Mouse (Mus musculus) lung, embryonic 16.5 days (tissue): ENCODE measurements at regions not wholly inside any gene's neighbourhood (a gene's known extent, or its start where the extent isn't known, plus 50 kb on each side); places are given as distances from the start of the nearest gene placed in this dataset.

Source experiments
- ATAC-seq: fragments of 200-750 bp; cut with Nextera tagmentation; 2 replicates; pipeline ENCODE4 v1.8.0; 2017; ENCODE audit warnings: low read depth, mild to moderate bottlenecking, moderate library complexity
- H3K27ac ChIP-seq: fragments of 300-500 bp; sonication (generic); 2 replicates; pipeline ENCODE4 v1.5.1; 2014; ENCODE audit warnings: mild to moderate bottlenecking, control low read depth, low read length
- H3K27me3 ChIP-seq: fragments of 300-500 bp; sonication (generic); 2 replicates; pipeline ENCODE4 v1.6.1; 2014; ENCODE audit warnings: low read depth, low read length, mixed read lengths; ENCODE audit not compliant: control insufficient read depth, insufficient read depth
- H3K36me3 ChIP-seq: fragments of 300-500 bp; sonication (generic); 2 replicates; pipeline ENCODE4 v1.6.1; 2014; ENCODE audit warnings: low read length; ENCODE audit not compliant: control insufficient read depth, insufficient read depth
- H3K4me1 ChIP-seq: fragments of 300-500 bp; sonication (generic); replicated peaks from 2 replicates; pipeline ENCODE4 v1.6.1; 2014; ENCODE audit warnings: low read length, mixed read lengths; ENCODE audit not compliant: control insufficient read depth, insufficient read depth
- H3K4me2 ChIP-seq: fragments of 300-500 bp; sonication (generic); 2 replicates; pipeline ENCODE4 v1.6.1; 2014; ENCODE audit warnings: low read depth, low read length, control low read depth
- H3K4me3 ChIP-seq: fragments of 300-500 bp; sonication (generic); 2 replicates; pipeline ENCODE4 v1.5.1; 2014; ENCODE audit warnings: mild to moderate bottlenecking, low read length, control low read depth
- H3K9ac ChIP-seq: fragments of 300-500 bp; sonication (generic); 2 replicates; pipeline ENCODE4 v1.6.1; 2014; ENCODE audit warnings: low read length, control low read depth
- H3K9me3 ChIP-seq: fragments of 300-500 bp; sonication (generic); 2 replicates; pipeline ENCODE4 v1.6.1; 2016; ENCODE audit warnings: low read length; ENCODE audit not compliant: control insufficient read depth
- WGBS: fragments of 180-500 bp; shearing (Covaris S2); extraction: QIAGEN DNeasy Blood & Tissue Kit; methylation state at CpG from one replicate; pipeline ENCODE4 v1.1.7; 2014; 5-methylcytosine and 5-hydroxymethylcytosine counted together

- no peak overlapping the region for H3K4me3 ChIP-seq
- H3K4me2 ChIP-seq = no peak overlapping the region
- no peak for ATAC-seq
- H3K4me1 ChIP-seq = no peaks in the 10 kb centered on the region
- no peaks in the 10 kb centered on the region for H3K36me3 ChIP-seq
- no peaks in the 10 kb centered on the region for H3K9me3 ChIP-seq
- H3K27me3 ChIP-seq = no peaks in the 10 kb centered on the region
- no peak overlapping the region for H3K9ac ChIP-seq
- 88% methylated on average over 5 of the region's 5 CpGs for WGBS
- no peak overlapping the region for H3K27ac ChIP-seq
Measured at GRCm38 (mm10) chr14:58446776-58447354, 376.5 kb downstream of the Fgf9 start.

- Histone ChIP-seq H3K27ac (no peak overlapping the region), H3K9me3 (no peaks in the 10 kb centered on the region), H3K9ac (no peak overlapping the region), H3K4me2 (no peak overlapping the region), H3K4me3 (no peak overlapping the region), H3K27me3 (no peaks in the 10 kb centered on the region), H3K36me3 (no peaks in the 10 kb centered on the region), H3K4me1 (no peaks in the 10 kb centered on the region)
- no peak for ATAC-seq
- WGBS = 40% methylated on average over 4 of the region's 4 CpGs
Measured at GRCm38 (mm10) chr14:58444496-58444895, 374.1 kb downstream of the Fgf9 start.

- no peak for ATAC-seq
- H3K27ac ChIP-seq = no peak overlapping the region
- WGBS = 91% methylated on average over 3 of the region's 3 CpGs
Measured at GRCm38 (mm10) chr14:58442501-58442900, 372.2 kb downstream of the Fgf9 start.

DNA sequence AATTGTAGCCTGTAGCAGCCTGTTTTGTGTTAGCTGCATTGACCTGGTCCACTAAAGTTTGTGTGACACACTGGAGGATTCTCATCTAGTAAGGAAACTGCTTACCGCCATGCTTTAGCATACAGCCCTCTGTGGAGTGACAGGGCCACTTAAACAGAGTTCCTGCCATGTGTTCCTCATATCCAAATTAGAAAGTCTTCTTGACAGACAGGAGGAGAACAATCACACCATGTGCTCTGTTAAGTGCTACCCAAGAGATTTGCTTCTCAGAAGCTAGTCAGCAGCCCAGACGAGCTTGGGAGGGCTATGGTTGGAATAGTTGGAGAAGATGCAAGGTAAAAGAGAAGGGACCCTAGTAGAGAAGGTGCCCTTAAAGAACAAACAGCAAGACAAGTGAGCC is 369.6 kb downstream of the Fgf9 start:
- no peak for ATAC-seq
- WGBS = 73% methylated on average over 2 of the region's 2 CpGs

More at GRCm38 (mm10) chr14:58442501-58442900, 372.2 kb downstream of the Fgf9 start:
- H3K27me3 ChIP-seq = no peaks in the 10 kb centered on the region
- H3K4me3 ChIP-seq = no peak overlapping the region
- H3K9me3 ChIP-seq = no peaks in the 10 kb centered on the region
- H3K9ac ChIP-seq = no peak overlapping the region
- H3K4me1 ChIP-seq = no peaks in the 10 kb centered on the region
- H3K4me2 ChIP-seq = no peak overlapping the region
- no peaks in the 10 kb centered on the region for H3K36me3 ChIP-seq

GRCm38 (mm10) chr14:58436096-58436495 is 365.7 kb downstream of the Fgf9 start:
- H3K27me3 ChIP-seq = no peaks in the 10 kb centered on the region
- H3K4me1 ChIP-seq = no peaks in the 10 kb centered on the region
- H3K27ac ChIP-seq = no peak overlapping the region
- no peak overlapping the region for H3K4me2 ChIP-seq
- 53% methylated on average over 3 of the region's 3 CpGs for WGBS
- ATAC-seq = no peak
- no peaks in the 10 kb centered on the region for H3K9me3 ChIP-seq
- no peak overlapping the region for H3K9ac ChIP-seq
- no peaks in the 10 kb centered on the region for H3K36me3 ChIP-seq
- H3K4me3 ChIP-seq = no peak overlapping the region

More for the DNA sequence above, 369.6 kb downstream of the Fgf9 start:
- H3K4me2 ChIP-seq = no peak overlapping the region
- no peak overlapping the region for H3K27ac ChIP-seq
- no peaks in the 10 kb centered on the region for H3K4me1 ChIP-seq
- no peaks in the 10 kb centered on the region for H3K9me3 ChIP-seq
- H3K36me3 ChIP-seq = no peaks in the 10 kb centered on the region
- H3K9ac ChIP-seq = no peak overlapping the region
- no peak overlapping the region for H3K4me3 ChIP-seq
- no peaks in the 10 kb centered on the region for H3K27me3 ChIP-seq

GRCm38 (mm10) chr14:58426472-58426871 is 356.1 kb downstream of the Fgf9 start:
- Histone ChIP-seq H3K9me3 (no peaks in the 10 kb centered on the region), H3K9ac (no peak overlapping the region), H3K27me3 (no peaks in the 10 kb centered on the region), H3K27ac (no peak overlapping the region), H3K4me3 (no peak overlapping the region), H3K36me3 (no peaks in the 10 kb centered on the region), H3K4me2 (no peak overlapping the region), H3K4me1 (no peaks in the 10 kb centered on the region)
- ATAC-seq = no peak
- 54% methylated on average over 6 of the region's 6 CpGs for WGBS

GRCm38 (mm10) chr14:58421904-58422303 is 351.6 kb downstream of the Fgf9 start:
- H3K4me3 ChIP-seq = no peak overlapping the region
- H3K9ac ChIP-seq = no peak overlapping the region
- H3K9me3 ChIP-seq = no peaks in the 10 kb centered on the region
- WGBS = 45% methylated on average over 5 of the region's 5 CpGs
- H3K27me3 ChIP-seq = no peaks in the 10 kb centered on the region
- no peaks in the 10 kb centered on the region for H3K4me1 ChIP-seq
- no peak overlapping the region for H3K27ac ChIP-seq
- H3K4me2 ChIP-seq = no peak overlapping the region
- ATAC-seq = no peak
- no peaks in the 10 kb centered on the region for H3K36me3 ChIP-seq

DNA sequence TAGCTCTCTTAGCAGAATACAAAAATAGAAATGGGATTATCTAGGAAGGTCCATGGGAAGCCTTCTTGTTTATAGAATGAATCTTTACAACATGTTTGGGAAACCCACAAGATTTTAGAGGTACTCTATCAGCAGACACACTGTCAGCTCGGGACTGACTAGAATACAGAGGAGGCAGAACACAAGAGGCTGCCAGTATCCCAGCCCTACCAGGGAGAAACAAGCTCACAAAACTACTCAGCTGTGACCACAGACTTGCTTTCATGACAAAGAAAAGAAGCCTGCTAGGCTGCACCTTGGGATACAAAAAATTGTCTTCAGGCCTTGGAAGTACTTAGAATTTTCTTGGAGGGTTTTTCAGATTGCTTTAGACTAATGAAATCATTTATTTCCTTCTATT is 347.2 kb downstream of the Fgf9 start:
- ATAC-seq = no peak
- no peak overlapping the region for H3K4me2 ChIP-seq
- H3K4me3 ChIP-seq = no peak overlapping the region
- H3K4me1 ChIP-seq = no peaks in the 10 kb centered on the region
- H3K27me3 ChIP-seq = no peaks in the 10 kb centered on the region
- H3K9me3 ChIP-seq = no peaks in the 10 kb centered on the region
- no peak overlapping the region for H3K9ac ChIP-seq
- 29% methylated on average over 1 of the region's 1 CpGs for WGBS
- H3K27ac ChIP-seq = no peak overlapping the region
- no peaks in the 10 kb centered on the region for H3K36me3 ChIP-seq

DNA sequence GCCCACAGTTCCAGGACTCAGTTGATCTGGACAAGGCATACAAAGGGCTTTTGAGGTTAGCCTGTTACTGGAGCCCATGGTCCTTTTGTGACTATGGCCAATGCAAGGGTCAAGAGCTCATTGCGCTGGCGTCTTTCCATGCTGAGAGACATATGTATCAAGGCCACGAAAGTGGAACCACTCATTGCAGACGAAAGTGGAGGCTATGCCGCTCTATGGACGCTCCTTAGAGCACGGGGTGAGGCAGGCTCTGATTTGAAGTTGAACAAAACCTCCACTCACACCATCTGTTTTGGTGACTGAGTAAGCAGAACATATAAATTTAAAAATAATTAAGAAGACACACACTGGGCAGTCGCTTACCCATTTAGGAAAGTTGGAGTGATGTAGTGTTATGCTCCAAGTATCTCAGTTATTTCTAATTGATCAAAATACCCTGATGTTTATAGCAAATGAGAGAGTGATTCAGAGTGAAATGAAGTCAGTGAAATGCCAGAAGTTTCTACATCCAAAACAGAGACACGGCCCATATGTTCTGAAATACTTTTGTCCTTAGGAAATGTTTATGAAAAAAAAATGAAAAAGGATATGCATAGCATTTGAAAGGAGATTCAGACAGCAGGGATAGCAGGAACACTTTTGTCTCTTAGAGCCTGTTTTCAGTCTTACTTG is 321.8 kb downstream of the Fgf9 start:
- Histone ChIP-seq H3K4me2 (no peak overlapping the region), H3K36me3 (no peaks in the 10 kb centered on the region), H3K9me3 (no peaks in the 10 kb centered on the region), H3K9ac (no peak overlapping the region), H3K4me1 (peaks cover 2% of the 10 kb centered on the region; the same call in 1 of the 2 replicates), H3K27ac (no peak overlapping the region; the same call in 1 of the 2 replicates), H3K4me3 (no peak overlapping the region), H3K27me3 (no peaks in the 10 kb centered on the region)
- peak; percentile 74 for ATAC-seq
- WGBS = 57% methylated on average over 9 of the region's 9 CpGs
